Mouse (Mus musculus) adrenal gland (tissue): Measurements from ENCODE around the gene C1ra.
"Not testable (repeated sequence)": the region's sequence is repeated elsewhere in the genome, so short reads cannot be mapped to it uniquely, and the experiment has no call there.

Source experiments
- intact Hi-C: fragments of 180-260 bp; cut with DNase I; formaldehyde crosslinking; loops from one replicate; pipeline ENCODE4 v1.15.1; 2025
- long read RNA-seq, 2 experiments: library from polyadenylated mRNA; unstranded; transcript quantifications; one replicate each; pipeline ENCODE4 v2.0.0; 2020; ENCODE audit warnings: borderline replicate concordance in 1 of 2; ENCODE audit not compliant: insufficient replicate concordance in 1 of 2

The C1ra gene
- long read RNA-seq, experiment 1, transcript C1ra-201 (11 exons, 2,981 nt) = major isoform, 28 of 34 reads
- long read RNA-seq, experiment 1, partial matches to known transcripts = 6 of 34 reads
- long read RNA-seq, experiment 1, other reads (novel, unspliced or antisense) = 0 of 34 reads
- long read RNA-seq, experiment 2, transcript C1ra-201 (11 exons, 2,981 nt) = major isoform, 53 of 68 reads
- long read RNA-seq, experiment 2, partial matches to known transcripts = 13 of 68 reads
- long read RNA-seq, experiment 2, other reads (novel, unspliced or antisense) = 2 of 68 reads

DNA sequence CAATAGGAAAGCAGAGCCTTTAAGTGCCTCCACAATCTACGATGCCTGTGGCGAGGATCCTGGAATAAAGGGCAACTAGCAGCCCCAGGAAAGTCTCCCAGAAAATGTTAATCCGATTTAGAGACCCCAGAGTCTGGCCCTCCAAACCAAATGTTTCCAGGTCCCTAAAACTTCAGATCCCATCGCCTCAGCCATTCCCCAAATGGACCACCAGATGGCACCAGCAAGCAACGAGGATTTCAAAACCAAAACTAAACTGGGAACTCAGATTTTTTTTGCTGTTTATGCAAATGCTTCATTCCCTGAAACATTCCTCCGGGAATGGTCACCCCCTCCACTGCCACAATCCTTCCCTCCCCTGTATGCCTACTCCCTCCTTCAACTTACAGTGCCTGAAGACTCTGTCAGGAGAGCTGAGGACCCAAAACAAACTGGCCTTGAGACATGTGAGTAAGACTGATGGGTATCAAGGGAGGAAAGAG lies at the start of gene C1ra:
TSS of gene C1ra (plus strand) at position 51 of the 482 bp plus-strand sequence.
- intact Hi-C loops = no loop called here

DNA sequence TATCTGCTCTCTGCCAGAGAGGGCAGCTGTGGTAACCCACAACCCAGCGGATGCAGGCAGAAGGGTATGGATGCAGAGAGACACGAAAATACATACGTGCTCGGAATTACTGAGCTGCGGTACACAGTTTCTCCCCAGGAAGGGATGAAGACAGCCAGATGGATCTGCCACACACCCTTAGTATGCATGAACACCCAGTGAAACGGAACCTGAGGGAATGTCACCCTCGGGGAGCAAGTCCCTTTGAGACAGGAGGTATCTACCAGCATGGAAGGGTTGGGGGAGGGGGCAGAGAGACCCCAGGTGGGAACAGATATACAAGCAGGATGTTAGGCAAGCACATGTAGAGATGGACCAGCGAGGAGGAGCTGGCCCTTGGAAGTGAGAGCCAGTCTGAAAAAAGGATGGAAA lies 48.3 kb upstream of the C1ra start:
- intact Hi-C loops = no loop called here

DNA sequence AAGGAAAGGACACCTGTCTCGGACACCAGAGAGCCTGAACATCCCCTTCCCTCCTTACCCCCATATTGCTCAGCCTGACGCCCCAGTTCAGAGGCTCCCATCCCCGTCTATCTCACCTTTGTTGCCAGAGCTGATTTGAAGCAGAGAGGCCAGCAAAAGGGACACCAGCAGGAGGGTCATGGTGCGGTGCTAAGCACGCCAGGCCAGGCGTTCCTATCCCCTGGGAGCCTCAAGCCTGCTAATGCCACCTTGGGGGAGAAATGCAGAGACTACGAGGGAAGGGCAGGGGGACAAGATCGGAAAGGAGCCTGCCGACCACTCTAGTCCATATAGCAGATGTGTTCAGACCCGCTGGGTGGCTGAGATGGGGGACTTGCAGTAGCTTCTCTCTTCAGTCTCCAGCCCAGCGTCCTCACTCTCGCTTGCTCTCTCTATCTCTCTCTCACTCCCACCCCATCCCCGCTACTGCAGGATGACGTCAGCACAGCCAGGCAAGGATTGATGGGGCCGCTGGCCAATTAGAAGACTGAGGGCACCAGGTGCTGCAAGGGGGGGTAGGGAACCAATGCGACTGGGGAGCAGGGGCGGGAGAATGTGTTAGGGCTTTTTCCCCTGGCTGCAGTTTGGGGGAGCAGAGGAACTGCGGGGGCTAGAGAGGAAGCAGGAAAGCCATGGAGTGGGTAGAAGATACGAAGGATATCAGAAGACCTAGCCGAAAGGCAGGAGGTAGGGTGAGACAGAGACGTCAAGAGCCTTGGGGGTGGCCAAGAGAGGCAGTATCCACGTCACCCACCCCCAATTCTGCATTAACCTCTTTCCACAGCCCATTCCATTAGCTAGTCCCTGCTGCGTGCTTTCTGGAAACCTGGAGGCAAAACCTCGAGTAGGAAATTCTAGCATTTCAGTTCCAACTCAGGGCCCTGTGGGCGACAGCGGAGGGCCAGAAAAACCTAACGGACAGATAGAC lies 47.6 kb upstream of the C1ra start, which contains the start of gene Clstn3:
TSS of gene Clstn3 (minus strand) at position 490 of the 967 bp plus-strand sequence.
- intact Hi-C loops = no loop called here

DNA sequence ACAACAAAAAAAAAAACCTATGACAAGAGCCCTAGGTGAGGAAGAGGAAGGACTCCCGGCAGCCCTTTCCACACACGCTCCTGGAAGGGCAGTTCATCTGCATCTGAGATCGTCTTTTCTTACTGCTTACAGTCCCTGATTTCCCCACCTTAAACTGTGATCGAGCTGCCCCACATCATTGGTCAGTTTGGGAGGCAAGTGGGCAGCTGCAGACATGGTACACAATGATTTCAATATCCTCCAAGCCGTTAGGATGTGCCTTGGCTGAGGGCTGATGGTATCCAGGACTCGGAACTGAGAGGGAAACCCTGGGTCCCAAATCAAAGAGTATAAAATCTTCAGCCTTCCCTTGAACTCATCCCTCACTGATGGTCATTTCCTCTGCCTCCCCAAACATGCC lies 46.9 kb upstream of the C1ra start:
- intact Hi-C loops = no loop called here

DNA sequence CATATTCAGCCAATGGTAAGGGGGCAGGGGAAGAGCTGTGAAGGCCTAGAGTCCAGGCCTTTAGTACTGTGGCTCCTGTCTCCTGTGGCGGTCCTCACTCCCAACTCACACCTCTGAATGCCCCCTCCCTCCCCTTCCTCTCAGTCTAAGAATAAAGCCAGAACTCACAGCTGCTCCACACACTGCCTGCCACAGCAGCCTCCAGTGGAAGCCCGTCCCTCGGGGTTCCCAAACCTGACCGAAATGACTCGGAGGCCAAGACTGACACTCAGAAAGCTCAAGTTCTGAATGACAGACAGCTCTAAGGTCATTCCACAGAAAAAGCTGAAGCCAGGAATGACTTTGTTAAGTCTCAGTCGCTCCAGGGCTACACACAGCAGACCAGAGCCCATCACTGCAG lies 46.5 kb upstream of the C1ra start:
- intact Hi-C loops = no loop called here

DNA sequence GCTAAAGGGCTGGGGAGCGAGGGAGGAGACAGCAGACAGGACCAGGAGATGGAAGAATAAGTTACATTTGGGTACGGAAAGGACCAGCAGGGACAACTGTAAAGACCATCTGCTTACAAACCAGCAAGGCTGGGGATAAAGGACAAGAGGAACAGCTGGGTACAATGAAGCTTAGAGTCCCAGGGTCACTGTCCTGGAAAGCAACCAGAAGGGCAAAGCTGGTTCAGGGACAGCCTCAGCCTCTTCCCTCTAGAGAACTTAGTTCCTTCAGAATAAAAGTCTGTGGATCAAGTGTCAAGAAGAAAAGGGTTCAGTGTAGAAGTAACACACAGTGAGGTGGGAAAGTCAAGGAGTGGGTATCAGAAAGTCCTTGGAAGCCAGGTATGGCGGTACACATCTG lies 41.1 kb upstream of the C1ra start:
- intact Hi-C loops = loop anchor here (5.0 kb wide), 1 partner anchor 54 kb away; the partner anchor contains the start of gene Pex5

DNA sequence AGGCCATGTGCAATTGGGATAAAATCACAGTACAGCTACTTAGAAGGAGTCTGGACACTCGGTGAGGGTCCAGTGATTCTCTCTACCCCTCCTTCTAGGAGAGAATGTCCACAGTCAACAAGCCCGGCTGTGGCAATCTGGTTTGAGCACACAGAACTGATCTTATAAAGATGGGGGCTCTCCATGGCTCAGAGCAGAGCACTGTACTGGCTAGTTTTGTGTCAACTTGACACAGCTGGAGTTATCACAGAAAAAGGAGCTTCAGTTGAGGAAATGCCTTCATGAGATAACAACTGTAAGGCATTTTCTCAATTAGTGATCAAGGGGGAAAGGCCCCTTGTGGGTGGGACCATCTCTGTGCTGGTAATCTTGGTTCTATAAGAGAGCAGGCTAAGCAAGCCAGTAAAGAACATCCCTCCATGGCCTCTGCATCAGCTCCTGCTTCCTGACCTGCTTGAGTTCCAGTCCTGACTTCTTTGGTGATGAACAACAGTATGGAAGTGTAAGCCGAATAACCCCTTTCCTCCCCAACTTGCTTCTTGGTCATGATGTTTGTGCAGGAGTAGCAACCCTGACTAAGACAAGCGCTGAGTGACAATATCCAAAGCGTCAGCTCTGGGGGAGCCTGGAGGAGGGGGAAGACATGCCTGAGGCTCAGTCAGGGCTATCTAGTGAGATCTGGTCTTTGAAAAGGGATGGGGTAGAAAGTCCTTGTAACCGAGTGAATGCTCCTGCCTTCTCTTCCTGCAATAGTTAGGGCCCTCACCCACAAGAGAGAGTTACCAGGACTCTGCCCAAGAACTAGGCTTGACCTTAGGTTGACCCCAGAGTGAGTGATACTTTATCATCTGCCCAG lies 40.2 kb upstream of the C1ra start:
- intact Hi-C loops = loop anchor here (5.0 kb wide), 1 partner anchor 55 kb away; the partner anchor contains the start of gene Pex5

DNA sequence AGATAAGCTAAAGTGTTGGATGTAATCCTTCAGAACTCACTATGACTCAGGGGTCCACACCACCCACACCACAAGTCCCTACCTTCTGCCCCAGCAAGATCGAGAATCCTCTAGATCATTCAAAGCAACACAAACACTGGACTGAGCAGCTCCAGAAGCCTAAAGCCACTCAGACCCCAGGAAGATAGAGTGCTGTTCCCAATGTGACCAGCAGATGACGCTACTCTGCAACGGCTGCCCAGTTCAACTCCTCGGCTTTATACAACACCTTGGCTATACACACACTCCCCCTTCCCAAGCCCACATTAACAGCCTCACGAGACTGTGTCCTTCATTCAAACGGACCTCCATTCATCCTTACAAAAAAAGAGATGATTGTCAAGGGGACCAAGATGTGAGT lies 39.4 kb upstream of the C1ra start:
- intact Hi-C loops = loop anchor here (5.0 kb wide), 1 partner anchor 56 kb away; the partner anchor contains the start of gene Pex5

DNA sequence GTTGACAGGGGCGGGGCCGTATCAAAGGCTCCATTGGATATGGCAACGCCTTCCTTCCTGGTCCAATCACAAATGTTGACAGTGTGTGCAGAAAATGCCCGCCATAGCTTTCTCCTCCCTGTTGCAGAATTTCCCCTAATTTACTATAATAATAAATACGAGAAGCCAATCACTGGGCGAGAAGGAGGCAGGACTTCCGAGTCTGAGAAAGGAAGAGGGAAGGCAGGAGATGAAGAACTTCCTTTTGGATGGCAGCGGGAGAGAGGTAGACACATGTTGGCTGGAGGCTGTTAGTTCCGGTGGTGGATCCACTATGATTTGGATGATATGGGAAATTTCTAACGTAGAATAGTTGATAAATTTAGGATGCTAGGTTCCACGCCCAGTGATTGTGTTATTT lies 37.6 kb upstream of the C1ra start:
- intact Hi-C loops = loop anchor here (5.0 kb wide), 1 partner anchor 57 kb away; the partner anchor contains the start of gene Pex5

DNA sequence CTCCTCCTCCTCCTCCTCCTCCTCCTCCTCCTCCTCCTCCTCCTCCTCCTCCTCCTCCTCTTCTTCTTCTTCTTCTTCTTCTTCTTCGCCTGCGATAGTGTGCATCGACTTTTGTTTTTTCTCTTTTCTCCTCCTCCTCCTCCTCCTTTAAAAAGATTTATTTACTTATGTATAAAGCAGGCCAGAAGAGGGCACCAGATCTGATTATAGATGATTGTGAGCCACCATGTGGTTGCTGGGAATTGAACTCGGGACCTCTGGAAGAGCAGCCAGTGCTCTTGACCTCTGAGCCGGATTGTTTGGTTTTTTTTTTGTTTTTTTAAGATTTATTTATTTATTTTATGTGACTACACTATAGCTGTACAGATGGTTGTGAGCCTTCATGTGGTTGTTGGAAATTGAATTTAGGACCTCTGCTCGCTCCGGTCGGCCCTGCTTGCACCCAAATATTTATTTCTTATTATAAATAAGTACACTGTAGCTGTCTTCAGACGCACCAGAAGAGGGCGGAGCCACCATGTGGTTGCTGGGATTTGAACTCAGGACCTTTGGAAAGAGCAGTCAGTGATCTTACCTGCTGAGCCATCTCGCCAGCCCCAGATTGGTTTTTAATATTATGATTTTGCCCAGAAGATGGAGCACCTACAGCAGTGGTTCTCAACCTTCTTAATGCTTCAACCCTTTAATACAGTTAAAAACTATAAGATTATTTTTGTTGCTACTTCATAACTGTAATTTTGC lies 36.7 kb upstream of the C1ra start:
- intact Hi-C loops = not testable (repeated sequence)

DNA sequence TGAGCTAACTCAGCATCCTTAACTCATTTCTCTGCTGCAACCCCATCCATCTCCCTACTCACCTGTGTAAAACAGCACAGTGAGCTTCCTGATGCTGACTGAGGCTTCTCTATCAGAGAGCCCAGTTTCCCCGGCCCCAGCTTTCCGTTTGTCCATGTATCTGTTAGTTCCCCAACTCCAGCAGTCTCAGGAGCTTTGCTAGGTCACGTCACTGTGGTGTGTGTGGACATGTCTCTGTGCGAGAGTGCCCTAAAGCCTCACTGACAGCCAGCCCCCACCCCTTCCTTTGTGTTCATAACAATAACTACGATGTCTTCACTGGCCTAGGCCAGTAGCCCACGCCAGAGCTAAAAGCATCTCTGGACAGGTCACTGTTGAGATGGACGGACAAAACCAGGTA lies 36.0 kb upstream of the C1ra start:
- intact Hi-C loops = no loop called here

DNA sequence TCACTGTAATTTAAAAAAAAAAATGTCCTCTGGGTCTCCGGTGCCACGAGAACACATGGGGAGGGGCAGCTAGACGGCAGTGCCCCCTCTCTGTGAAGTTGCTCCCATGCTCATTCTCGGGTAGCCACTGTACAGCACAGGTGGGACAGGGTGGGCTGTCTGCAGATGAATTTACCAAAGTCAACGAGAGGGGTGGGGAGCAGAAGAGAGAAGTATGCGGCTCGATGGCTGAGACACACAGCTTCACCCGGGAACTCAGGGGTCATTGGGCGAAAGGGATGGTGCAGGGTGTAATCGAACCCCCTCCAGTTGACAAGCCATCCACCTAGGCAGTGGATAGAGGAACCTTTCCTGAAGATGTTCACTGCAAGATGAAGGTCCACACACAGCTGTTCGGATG lies 35.4 kb upstream of the C1ra start:
- intact Hi-C loops = no loop called here

DNA sequence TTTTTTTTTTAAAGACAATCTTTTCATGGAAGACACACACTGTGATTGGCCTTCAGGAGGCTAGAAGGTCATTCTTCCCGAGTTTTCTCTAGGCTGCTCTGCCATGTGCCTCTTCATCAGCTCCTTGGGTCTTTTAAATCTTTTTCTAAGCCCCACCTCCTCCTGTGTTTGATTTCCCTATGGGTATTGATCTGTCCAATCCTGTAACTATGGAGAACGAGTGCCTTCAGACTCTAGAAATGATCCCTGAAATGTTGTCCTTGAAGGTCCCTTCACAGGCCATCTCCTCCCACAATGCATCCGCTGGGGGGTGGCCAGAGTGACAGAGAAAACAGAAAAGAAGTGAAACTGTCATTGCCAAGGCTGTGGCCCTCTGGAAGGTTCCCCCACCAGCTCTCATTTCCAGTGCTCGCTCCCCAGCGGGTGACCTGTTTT lies 35.0 kb upstream of the C1ra start:
- intact Hi-C loops = no loop called here

DNA sequence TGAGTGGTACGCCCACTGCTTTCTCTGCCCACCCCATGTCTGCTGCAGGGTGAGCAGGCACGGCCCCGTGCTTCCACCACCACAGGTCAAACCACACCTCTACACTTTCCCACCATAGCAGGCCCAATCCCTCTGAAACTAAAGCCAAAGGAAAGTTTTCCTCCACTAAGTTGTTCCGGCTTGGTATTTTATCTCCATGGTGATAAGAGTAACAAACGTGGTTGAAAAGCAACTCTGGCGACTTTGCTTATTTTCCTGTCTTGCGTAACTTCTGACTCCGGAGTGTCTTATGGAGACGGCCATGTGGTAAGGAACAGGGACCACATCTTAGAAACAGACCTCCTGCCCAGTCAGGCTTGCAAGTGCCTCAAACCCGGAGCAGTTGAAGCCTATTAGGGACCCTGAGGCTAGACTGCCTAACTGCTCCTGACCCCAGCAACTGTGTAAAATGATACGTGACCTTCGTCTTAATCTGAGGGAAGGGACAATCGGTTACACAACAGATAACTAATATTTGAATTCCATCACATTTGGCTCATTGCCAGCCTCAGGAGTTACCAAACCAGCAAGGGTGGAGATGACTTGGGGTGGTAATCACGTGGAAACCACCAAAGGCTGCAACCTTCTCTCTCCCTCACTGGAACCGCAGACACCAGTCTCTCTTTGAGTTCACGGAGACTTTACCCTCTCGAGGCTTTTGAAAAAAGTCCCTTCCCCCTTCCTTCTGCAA lies 34.1 kb upstream of the C1ra start:
- intact Hi-C loops = no loop called here

DNA sequence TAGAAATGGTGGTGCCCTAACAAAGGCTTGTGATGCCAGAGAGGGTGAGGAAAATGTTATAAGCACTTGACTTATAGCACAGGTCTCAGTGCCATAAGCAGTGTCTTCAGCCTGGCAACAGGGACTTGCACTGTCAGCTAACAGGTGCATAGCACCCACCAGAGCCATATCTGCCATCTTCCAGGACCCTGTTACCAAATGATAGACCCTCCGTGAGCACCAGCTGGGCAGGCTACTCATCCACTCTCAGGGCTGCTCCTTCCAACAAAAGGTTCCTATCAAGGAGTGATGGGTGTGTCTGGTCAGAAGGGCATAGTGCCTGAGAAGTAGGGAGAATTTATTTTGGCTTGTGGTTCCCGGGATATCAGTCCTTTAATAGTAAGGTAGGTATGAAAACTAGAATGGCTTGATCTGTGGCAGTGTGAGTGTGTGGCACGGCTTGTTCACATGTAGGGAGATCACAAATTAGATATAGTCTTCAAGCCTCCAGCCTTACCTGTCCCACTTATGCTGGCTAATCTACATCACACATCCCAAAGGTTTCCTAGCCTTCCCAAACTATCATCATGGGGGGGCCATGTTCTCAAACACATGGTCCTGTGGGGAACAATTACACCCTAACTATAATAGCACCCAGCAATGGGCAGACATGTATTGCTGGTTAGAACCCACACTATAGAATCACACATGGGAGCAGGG lies 33.2 kb upstream of the C1ra start:
- intact Hi-C loops = no loop called here

DNA sequence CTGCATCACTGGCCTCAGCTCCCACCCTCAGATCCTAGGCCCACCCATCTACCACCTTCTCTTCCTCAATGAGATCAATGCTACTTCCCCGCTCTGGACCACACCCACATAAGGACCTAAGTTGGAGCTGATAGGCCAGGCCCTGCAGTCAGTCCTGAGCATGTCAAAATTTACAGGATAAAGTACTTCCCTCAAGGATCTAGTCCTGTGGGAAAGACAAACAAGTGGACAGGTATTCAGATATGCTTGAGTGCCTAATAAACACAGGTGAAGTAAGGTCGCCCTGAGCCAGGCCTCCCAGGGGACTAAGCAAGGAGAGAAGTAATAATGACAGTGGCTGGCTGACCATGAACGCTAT lies 32.7 kb upstream of the C1ra start:
- intact Hi-C loops = no loop called here

DNA sequence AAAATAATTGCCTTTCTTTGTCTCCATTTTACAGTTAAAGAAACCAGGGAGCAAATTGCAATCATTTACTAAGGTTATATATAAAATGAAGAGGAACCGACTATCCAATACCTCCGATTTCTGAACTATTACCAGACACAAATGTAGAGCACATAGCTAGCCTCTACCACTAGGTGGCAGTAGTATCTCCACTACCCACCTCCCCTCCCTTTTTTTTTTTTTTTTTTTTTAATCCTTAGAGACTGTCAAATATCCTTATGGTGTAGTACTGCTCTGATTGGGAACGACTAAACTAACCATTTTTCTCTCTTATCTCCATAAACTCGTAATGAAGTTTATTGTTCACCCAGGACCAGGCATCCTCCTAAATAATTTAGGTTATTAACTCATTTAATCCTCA lies 31.9 kb upstream of the C1ra start:
- intact Hi-C loops = loop anchor here (5.0 to 10.0 kb wide), 2 partner anchors 62 to 155 kb away; partner anchors contain the start of genes C1s1 and C1s2

DNA sequence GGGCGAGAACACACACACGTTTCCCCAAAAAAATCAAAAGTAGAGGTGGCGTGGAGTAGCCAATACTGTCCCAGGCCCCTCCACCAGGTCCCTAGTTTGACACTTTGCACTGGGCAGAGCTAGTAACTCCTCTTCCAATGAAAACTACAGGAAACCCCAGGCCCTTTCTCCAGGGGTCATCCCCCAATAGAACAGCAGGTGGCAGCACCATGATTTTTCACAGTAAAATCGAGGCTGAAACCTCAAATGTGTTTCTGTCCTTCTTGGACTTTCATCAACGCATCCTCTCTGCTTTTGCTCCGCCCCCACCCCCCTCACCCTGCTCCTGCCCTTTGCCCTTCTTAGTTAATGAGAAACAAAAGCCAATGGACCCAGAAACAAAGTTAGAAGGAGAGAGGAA lies 30.6 kb upstream of the C1ra start:
- intact Hi-C loops = loop anchor here (5.0 to 10.0 kb wide), 2 partner anchors 61 to 153 kb away; partner anchors contain the start of genes C1s1 and C1s2

DNA sequence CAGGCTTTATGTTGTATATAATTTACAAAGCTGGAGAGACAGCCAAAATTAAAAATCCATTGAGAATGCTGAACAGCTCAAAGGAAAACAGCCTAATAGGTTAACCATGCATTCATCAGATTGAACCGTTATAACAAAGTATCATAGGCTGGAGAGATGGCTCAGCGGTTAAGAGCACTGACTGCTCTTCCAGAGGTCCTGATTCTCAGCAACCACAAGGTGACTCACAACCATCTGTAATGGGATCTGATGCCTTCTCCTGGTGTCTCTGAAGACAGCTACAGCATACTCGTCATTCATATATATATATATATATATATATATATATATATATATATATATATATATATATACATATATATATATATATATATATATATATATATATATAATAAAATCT lies 28.4 kb upstream of the C1ra start:
- intact Hi-C loops = loop anchor here (5.0 to 10.0 kb wide), 2 partner anchors 58 to 151 kb away; partner anchors contain the start of genes C1s1 and C1s2
